Mouse (Mus musculus) brain, embryonic 14.5 days (tissue): ENCODE results near the gene Crebrf.

Source experiments
- CTCF ChIP-seq: fragments of 200-500 bp; IDR thresholded peaks from 2 replicates; pipeline ENCODE4 v1.5.1; 2012; ENCODE audit warnings: inconsistent platforms, mild to moderate bottlenecking, moderate library complexity, borderline replicate concordance; ENCODE audit not compliant: insufficient read depth, insufficient read length; ENCODE audit errors: extremely low read depth
- POLR2A ChIP-seq: fragments of 200-500 bp; IDR thresholded peaks from 2 replicates; pipeline ENCODE4 v1.6.1; 2012; ENCODE audit warnings: mild to moderate bottlenecking, inconsistent platforms, borderline replicate concordance; ENCODE audit not compliant: poor library complexity, insufficient read depth, insufficient read length, severe bottlenecking; ENCODE audit errors: extremely low read depth

GRCm38 (mm10) chr17:26795386-26795785 is 79.9 kb downstream of the Crebrf start:
- TF ChIP-seq CTCF (no peak), POLR2A (no peak)
